Mouse (Mus musculus) heart, adult 2 months (tissue): Measurements from ENCODE around the gene P2ry12.

Source experiments
- CTCF ChIP-seq: fragments of 200-600 bp; IDR thresholded peaks from 2 replicates; pipeline ENCODE4 v1.8.1; 2022; ENCODE audit warnings: antibody characterized with exemption, mild to moderate bottlenecking, moderate library complexity
- POLR2A ChIP-seq: fragments of 200-500 bp; IDR thresholded peaks from 2 replicates; pipeline ENCODE4 v1.6.1; 2011; ENCODE audit warnings: mild to moderate bottlenecking, low read depth, low read length, control low read depth; ENCODE audit not compliant: insufficient read depth

GRCm38 (mm10) chr3:59210727-59211126 is 51.9 kb downstream of the P2ry12 start, which contains the start of gene P2ry13:
- TF ChIP-seq POLR2A, result no peak
- TF ChIP-seq CTCF, result no peak
